34 mouse cellular contexts compared by ENCODE assay signal in the genomic region with DNA sequence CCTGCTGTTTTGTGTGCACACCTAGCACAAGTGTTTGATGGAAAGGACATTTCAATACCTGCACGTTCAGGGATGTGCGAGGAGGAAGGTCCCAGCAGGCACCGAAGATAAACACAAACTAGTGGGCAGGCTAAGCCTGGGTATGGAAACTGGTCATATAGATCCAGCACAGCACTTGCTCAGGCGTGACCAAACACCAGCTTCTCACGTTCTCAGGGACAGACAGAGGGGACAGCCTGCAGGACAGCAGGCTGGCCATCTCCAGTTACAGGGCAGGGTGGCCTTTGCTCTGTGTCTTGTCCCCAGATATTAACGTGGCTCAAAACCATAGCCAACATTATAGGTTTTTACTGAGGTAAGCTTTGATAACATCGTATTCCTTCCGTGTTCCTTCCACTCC.
"Had no signal": no experiment of that assay in that cellular context is flagged by ENCODE, and none has a peak within 500 bp of the region (broad histone marks: within the 10 kb centered on the region; RNA-seq: fewer than 3 reads in every experiment).

No protein-coding gene starts in this region.

- H3K27ac ChIP-seq: heart, adult 2 months; heart, embryonic 10.5 days; heart, embryonic 13.5 days; heart, embryonic 15.5 days; hindbrain, embryonic 10.5 days; hindbrain, embryonic 12.5 days; hindbrain, embryonic 13.5 days; hindbrain, embryonic 14.5 days; hindbrain, embryonic 15.5 days; hindbrain, postnatal 0 days; intestine, embryonic 15.5 days; kidney, postnatal 0 days; layer of hippocampus, adult 2 months; left cerebral cortex, adult 2 months had no signal

- H3K9ac ChIP-seq: heart, embryonic 12.5 days; heart, embryonic 13.5 days; heart, embryonic 15.5 days; hindbrain, embryonic 12.5 days; hindbrain, embryonic 13.5 days; hindbrain, embryonic 14.5 days; hindbrain, embryonic 15.5 days; intestine, embryonic 15.5 days had no signal

- ATAC-seq: hindbrain, embryonic 16.5 days; hindbrain, postnatal 0 days; inflammation-experienced regulatory T-cells, adult 6 months; intestine, embryonic 15.5 days; intestine, embryonic 16.5 days; intestine, postnatal 0 days had no signal

- H3K4me1 ChIP-seq: heart, embryonic 10.5 days; heart, embryonic 12.5 days; heart, embryonic 13.5 days; heart, embryonic 15.5 days; hindbrain, embryonic 12.5 days; hindbrain, embryonic 13.5 days; hindbrain, embryonic 15.5 days; intestine, embryonic 15.5 days had no signal

- H3K27me3 ChIP-seq: heart, embryonic 12.5 days; heart, embryonic 13.5 days; heart, embryonic 15.5 days; hindbrain, embryonic 12.5 days; hindbrain, embryonic 13.5 days; hindbrain, embryonic 15.5 days; intestine, embryonic 15.5 days had no signal

- H3K4me2 ChIP-seq: heart, embryonic 11.5 days; heart, embryonic 12.5 days; heart, embryonic 13.5 days; heart, embryonic 15.5 days; hindbrain, embryonic 12.5 days; hindbrain, embryonic 13.5 days; hindbrain, embryonic 14.5 days; hindbrain, embryonic 15.5 days; intestine, embryonic 15.5 days had no signal

- H3K9me3 ChIP-seq: heart, embryonic 10.5 days; heart, embryonic 12.5 days; heart, embryonic 13.5 days; heart, embryonic 15.5 days; hindbrain, embryonic 10.5 days; hindbrain, embryonic 12.5 days; hindbrain, embryonic 13.5 days; hindbrain, embryonic 15.5 days; intestine, embryonic 15.5 days had no signal

- H3K36me3 ChIP-seq: heart, embryonic 10.5 days; heart, embryonic 12.5 days; heart, embryonic 13.5 days; heart, embryonic 15.5 days; hindbrain, embryonic 10.5 days; hindbrain, embryonic 12.5 days; hindbrain, embryonic 13.5 days; hindbrain, embryonic 15.5 days; intestine, embryonic 15.5 days had no signal

- DNase-seq: heart, adult 2 months; heart, postnatal 10 days; heart, postnatal 14 days; heart, postnatal 36 days; heart, postnatal 4 days; kidney, adult 18-20 months; kidney, adult 8-10 months; kidney, adult 9 months; kidney, postnatal 10 days; kidney, postnatal 14 days; kidney, postnatal 25 days; kidney, postnatal 36 days; kidney, postnatal 4 days; layer of hippocampus, adult 9-11 months; layer of hippocampus, postnatal 36 days had no signal

- H3K4me3 ChIP-seq: heart, adult 2 months; heart, embryonic 10.5 days; heart, embryonic 12.5 days; heart, embryonic 13.5 days; heart, embryonic 15.5 days; hindbrain, embryonic 10.5 days; hindbrain, embryonic 12.5 days; hindbrain, embryonic 13.5 days; hindbrain, embryonic 15.5 days; intestine, embryonic 15.5 days; layer of hippocampus, adult 2 months; left cerebral cortex, adult 2 months had no signal
